32 mouse cellular contexts compared by ENCODE assay signal in genomic region chr1:133170196-133170595, GRCm38 (mm10). TPM values are rescaled to one million over a fixed set of nuclear protein-coding genes. Genes with fewer than 3 reads are reported as not detected.
A peak's percentile ranks its signal among the peaks of the same experiment; 100 is the strongest.
DNase-seq lines count a peak whose midpoint lies in the region; ATAC-seq and TF ChIP-seq lines count a peak whose summit lies in the region.
"Had no signal": no experiment of that assay in that cellular context is flagged by ENCODE, and none has a peak within 500 bp of the region (broad histone marks: within the 10 kb centered on the region; RNA-seq: fewer than 3 reads in every experiment).

No protein-coding gene starts in this region.

- no peak for TF ChIP-seq CTCF in brain, embryonic 14.5 days (IDR thresholded peaks at IDR 0.05; ENCODE audit: borderline replicate concordance, extremely low read depth, insufficient read depth, insufficient read length)

- no peak overlapping the region for H3K9ac ChIP-seq in kidney, embryonic 15.5 days
- no peak overlapping the region for H3K9ac ChIP-seq in liver, embryonic 12.5 days
- H3K9ac ChIP-seq: embryonic facial prominence, embryonic 13.5 days; forebrain, embryonic 12.5 days; forebrain, postnatal 0 days; heart, embryonic 12.5 days; heart, embryonic 15.5 days; hindbrain, embryonic 14.5 days had no signal

- H3K4me2 ChIP-seq in kidney, embryonic 15.5 days: no peak overlapping the region
- H3K4me2 ChIP-seq in liver, embryonic 12.5 days: no peak overlapping the region
- H3K4me2 ChIP-seq: embryonic facial prominence, embryonic 13.5 days; forebrain, embryonic 12.5 days; heart, embryonic 12.5 days; heart, embryonic 15.5 days; hindbrain, embryonic 14.5 days had no signal

- no peak for TF ChIP-seq POLR2A in brain, embryonic 14.5 days (IDR thresholded peaks at IDR 0.05; ENCODE audit: borderline replicate concordance, extremely low read depth, insufficient read depth, insufficient read length, poor library complexity, severe bottlenecking)

- H3K27me3 ChIP-seq in kidney, embryonic 15.5 days: peaks cover 32% of the 10 kb centered on the region
- peaks cover 84% of the 10 kb centered on the region for H3K27me3 ChIP-seq in liver, embryonic 12.5 days (replicated peaks)

- no peak overlapping the region for H3K27ac ChIP-seq in kidney, embryonic 15.5 days
- no peak overlapping the region for H3K27ac ChIP-seq in liver, embryonic 12.5 days
- H3K27ac ChIP-seq: embryonic facial prominence, embryonic 10.5 days; embryonic facial prominence, embryonic 13.5 days; forebrain, embryonic 12.5 days; gastrocnemius, adult 2 months; heart, embryonic 15.5 days; hindbrain, embryonic 14.5 days; hindbrain, postnatal 0 days had no signal

- DNase-seq in kidney, adult 11 months: peak; percentile 60
- DNase-seq in kidney, adult 9 months: peak; percentile 47
- DNase-seq in kidney, postnatal 10 days: no peak
- peak; percentile 22 for DNase-seq in brain, embryonic 14.5 days (ENCODE audit: low read depth)
- DNase-seq in kidney, postnatal 14 days: peak; percentile 38
- DNase-seq in adrenal gland, adult 2 months: no peak
- DNase-seq: adrenal gland, postnatal 14 days; B cell, adult 2 months; cerebellum, adult 11-12 months; cerebellum, adult 8-10 months; cerebellum, postnatal 10 days; cerebellum, postnatal 36 days; embryo, embryonic 11 days; forebrain, postnatal 0 days; gastrocnemius, adult 2 months; gastrocnemius, postnatal 14 days; heart, adult 18-20 months; heart, postnatal 10 days; heart, postnatal 4 days had no signal

- H3K4me3 ChIP-seq in kidney, embryonic 15.5 days (replicated peaks): no peak overlapping the region
- no peak overlapping the region for H3K4me3 ChIP-seq in liver, embryonic 12.5 days
- H3K4me3 ChIP-seq: embryonic facial prominence, embryonic 10.5 days; embryonic facial prominence, embryonic 13.5 days; erythroblast, embryonic 14.5 days; forebrain, embryonic 12.5 days; gastrocnemius, adult 2 months; heart, embryonic 12.5 days; heart, embryonic 15.5 days had no signal

- no peaks in the 10 kb centered on the region for H3K36me3 ChIP-seq in kidney, embryonic 15.5 days
- H3K36me3 ChIP-seq in liver, embryonic 12.5 days: no peaks in the 10 kb centered on the region
- H3K36me3 ChIP-seq: embryonic facial prominence, embryonic 10.5 days; embryonic facial prominence, embryonic 13.5 days; forebrain, embryonic 12.5 days; G1E; heart, embryonic 12.5 days; heart, embryonic 15.5 days had no signal

- WGBS in kidney, embryonic 15.5 days: 69% methylated on average over 8 of the region's 8 CpGs
- WGBS in liver, embryonic 12.5 days (ENCODE audit: insufficient replicate concordance): 69% methylated on average over 8 of the region's 8 CpGs

- H3K4me1 ChIP-seq in kidney, embryonic 15.5 days: peaks cover 13% of the 10 kb centered on the region
- H3K4me1 ChIP-seq in liver, embryonic 12.5 days: peaks cover 6% of the 10 kb centered on the region

- no peaks in the 10 kb centered on the region for H3K9me3 ChIP-seq in kidney, embryonic 15.5 days (replicated peaks)
- H3K9me3 ChIP-seq in liver, embryonic 12.5 days (replicated peaks): no peaks in the 10 kb centered on the region
- H3K9me3 ChIP-seq: embryonic facial prominence, embryonic 10.5 days; embryonic facial prominence, embryonic 13.5 days; forebrain, embryonic 12.5 days; G1E; heart, embryonic 12.5 days; heart, embryonic 15.5 days had no signal

- ATAC-seq in kidney, embryonic 15.5 days (replicated peaks; ENCODE audit: low FRiP score): no peak
- no peak for ATAC-seq in liver, embryonic 12.5 days
- ATAC-seq: forebrain, postnatal 0 days; hindbrain, postnatal 0 days; Patski had no signal

RNA-seq across cellular contexts. Expression of gene Plekha6, which starts 6.2 kb away (rescaled TPM):
- polyA plus RNA-seq in kidney, embryonic 15.5 days (2015; fragmentation: Nextera tagmentation; extraction: Ambion mirVana): 6.9 and 8.4 TPM in 2 replicates
- polyA plus RNA-seq in brain, embryonic 14.5 days (2012; rRNA removed): 51.4 and 78.3 TPM in 2 replicates
- total RNA-seq in adrenal gland, adult 2 months (2021): 10 to 100 TPM; 10.3 to 22.6 TPM
- 16.9 and 22.5 TPM in 2 replicates for polyA plus RNA-seq in adrenal gland, adult 2 months (2012; rRNA removed)
- 2.1 and 2.2 TPM in 2 replicates for polyA plus RNA-seq in liver, embryonic 12.5 days (2016; fragmentation: Nextera tagmentation; extraction: Ambion mirVana)
- total RNA-seq: CH12.LX had no signal

RNA-seq across cellular contexts. Expression of gene Ppp1r15b, which starts 39.3 kb away (rescaled TPM):
- 42.1 and 42.2 TPM in 2 replicates for polyA plus RNA-seq in kidney, embryonic 15.5 days (2015; fragmentation: Nextera tagmentation; extraction: Ambion mirVana)
- 25.9 and 31.3 TPM in 2 replicates for polyA plus RNA-seq in brain, embryonic 14.5 days (2012; rRNA removed)
- total RNA-seq in adrenal gland, adult 2 months (2021): 10 to 100 TPM; 89.6 to 90.2 TPM
- polyA plus RNA-seq in adrenal gland, adult 2 months (2012; rRNA removed): 34.1 and 40.4 TPM in 2 replicates
- polyA plus RNA-seq in liver, embryonic 12.5 days (2016; fragmentation: Nextera tagmentation; extraction: Ambion mirVana): 60.8 and 63.8 TPM in 2 replicates

Comparison
In these comparisons a context has a peak if more than half of its experiments do, and no peak if none do; other contexts are left out.
1. DNase-seq: peak in kidney, adult 11 months (single experiment), kidney, adult 9 months (single experiment), brain, embryonic 14.5 days (single experiment) and kidney, postnatal 14 days (single experiment); none in kidney, postnatal 10 days (single experiment) and adrenal gland, adult 2 months (single experiment).